Mouse (Mus musculus) stomach, embryonic 15.5 days (tissue): Measurements from ENCODE around the gene Zc2hc1c. TPM values are rescaled to one million over a fixed set of nuclear protein-coding genes. Genes with fewer than 3 reads are reported as not detected.

Source experiments
- ATAC-seq: fragments of 200-750 bp; cut with Nextera tagmentation; 2 replicates; pipeline ENCODE4 v1.8.0; 2017; ENCODE audit warnings: low read depth, moderate number of reproducible peaks, moderate TSS enrichment; ENCODE audit not compliant: insufficient read depth, low FRiP score
- H3K27ac ChIP-seq: fragments of 300-500 bp; sonication (generic); 2 replicates; pipeline ENCODE4 v1.5.1; 2015; ENCODE audit warnings: mild to moderate bottlenecking, inconsistent platforms
- H3K27me3 ChIP-seq: fragments of 300-500 bp; sonication (generic); replicated peaks from 2 replicates; pipeline ENCODE4 v1.6.1; 2015; ENCODE audit warnings: inconsistent platforms
- H3K36me3 ChIP-seq: fragments of 300-500 bp; sonication (generic); 2 replicates; pipeline ENCODE4 v1.6.1; 2015; ENCODE audit warnings: inconsistent platforms
- H3K4me1 ChIP-seq: fragments of 300-500 bp; sonication (generic); 2 replicates; pipeline ENCODE4 v1.6.1; 2015; ENCODE audit warnings: inconsistent platforms
- H3K4me2 ChIP-seq: fragments of 300-500 bp; sonication (generic); 2 replicates; pipeline ENCODE4 v1.6.1; 2015; ENCODE audit warnings: mild to moderate bottlenecking, inconsistent platforms
- H3K4me3 ChIP-seq: fragments of 300-500 bp; sonication (generic); replicated peaks from 2 replicates; pipeline ENCODE4 v1.5.1; 2015; ENCODE audit warnings: inconsistent platforms
- H3K9ac ChIP-seq: fragments of 300-500 bp; sonication (generic); 2 replicates; pipeline ENCODE4 v1.6.1; 2015; ENCODE audit warnings: inconsistent platforms
- H3K9me3 ChIP-seq: fragments of 300-500 bp; sonication (generic); 2 replicates; pipeline ENCODE4 v1.6.1; 2016; ENCODE audit warnings: inconsistent platforms
- WGBS: fragments of 180-500 bp; shearing (Covaris S2); methylation state at CpG from one replicate; pipeline ENCODE4 v1.1.7; 2015; 5-methylcytosine and 5-hydroxymethylcytosine counted together
- microRNA-seq: library from miRNA; unstranded; fragments of <30 nt; microRNA quantifications from one replicate; pipeline ENCODE4, GENCODE M21; 2016
- polyA plus RNA-seq: library from polyadenylated mRNA; unstranded; fragments of >200 nt; fragmentation: Nextera tagmentation; extraction: Ambion mirVana; gene quantifications from 2 replicates; pipeline ENCODE4 v1.2.1, GENCODE M21; 2015

The Zc2hc1c gene
- polyA plus RNA-seq, 1 experiment from 2014 or later: 2.2 TPM

GRCm38 (mm10) chr12:85342310-85342709, 53.9 kb downstream of the Zc2hc1c start:
- no peaks in the 10 kb centered on the region for H3K9me3 ChIP-seq
- 85% methylated on average over 3 of the region's 4 CpGs for WGBS
- no peak overlapping the region for H3K4me2 ChIP-seq
- H3K4me3 ChIP-seq: no peak overlapping the region
- H3K27me3 ChIP-seq: no peaks in the 10 kb centered on the region
- H3K27ac ChIP-seq: no peak overlapping the region
- H3K4me1 ChIP-seq: peaks cover 3% of the 10 kb centered on the region; the same call in 1 of the 2 replicates
- H3K9ac ChIP-seq: no peak overlapping the region
- H3K36me3 ChIP-seq: peaks cover 6% of the 10 kb centered on the region; the same call in 1 of the 2 replicates
- no peak for ATAC-seq

- no peak overlapping the region for H3K4me3 ChIP-seq
- no peaks in the 10 kb centered on the region for H3K27me3 ChIP-seq
- H3K9ac ChIP-seq: no peak overlapping the region
- H3K4me2 ChIP-seq: no peak overlapping the region
- no peaks in the 10 kb centered on the region for H3K9me3 ChIP-seq
- peaks cover 6% of the 10 kb centered on the region; the same call in 1 of the 2 replicates for H3K36me3 ChIP-seq
- H3K4me1 ChIP-seq: peaks cover 3% of the 10 kb centered on the region; the same call in 1 of the 2 replicates
- ATAC-seq: no peak
- H3K27ac ChIP-seq: no peak overlapping the region
- WGBS: 48% methylated on average over 7 of the region's 7 CpGs
Observed at GRCm38 (mm10) chr12:85344252-85344651, 55.9 kb downstream of the Zc2hc1c start.

GRCm38 (mm10) chr12:85345559-85345958, 57.2 kb downstream of the Zc2hc1c start:
- 0 out of 2 replicates have a peak overlapping the region, but pooled peaks have one; percentile 31 for H3K27ac ChIP-seq
- H3K4me3 ChIP-seq: no peak overlapping the region
- H3K9me3 ChIP-seq: no peaks in the 10 kb centered on the region
- 86% methylated on average over 6 of the region's 6 CpGs for WGBS
- no peak overlapping the region for H3K9ac ChIP-seq
- H3K36me3 ChIP-seq: peaks cover 6% of the 10 kb centered on the region; the same call in 1 of the 2 replicates
- ATAC-seq: no peak
- H3K27me3 ChIP-seq: no peaks in the 10 kb centered on the region
- no peaks in the 10 kb centered on the region for H3K4me1 ChIP-seq
- no peak overlapping the region for H3K4me2 ChIP-seq

- no peak overlapping the region for H3K4me2 ChIP-seq
- no peak overlapping the region for H3K4me3 ChIP-seq
- H3K4me1 ChIP-seq: no peaks in the 10 kb centered on the region
- no peaks in the 10 kb centered on the region for H3K9me3 ChIP-seq
- H3K27me3 ChIP-seq: no peaks in the 10 kb centered on the region
- H3K36me3 ChIP-seq: peaks cover 6% of the 10 kb centered on the region; the same call in 1 of the 2 replicates
- no peak overlapping the region for H3K27ac ChIP-seq
- ATAC-seq: no peak
- no peak overlapping the region for H3K9ac ChIP-seq
- 46% methylated on average over 3 of the region's 3 CpGs for WGBS
Observed at GRCm38 (mm10) chr12:85346374-85346773, 58.0 kb downstream of the Zc2hc1c start.

GRCm38 (mm10) chr12:85347196-85347595, 58.8 kb downstream of the Zc2hc1c start:
- Histone ChIP-seq H3K27me3 (no peaks in the 10 kb centered on the region), H3K27ac (no peak overlapping the region), H3K4me2 (no peak overlapping the region), H3K9me3 (no peaks in the 10 kb centered on the region), H3K36me3 (peaks cover 6% of the 10 kb centered on the region; the same call in 1 of the 2 replicates), H3K9ac (no peak overlapping the region), H3K4me1 (no peaks in the 10 kb centered on the region), H3K4me3 (no peak overlapping the region)
- no peak for ATAC-seq
- WGBS: 75% methylated on average over 3 of the region's 3 CpGs

DNA sequence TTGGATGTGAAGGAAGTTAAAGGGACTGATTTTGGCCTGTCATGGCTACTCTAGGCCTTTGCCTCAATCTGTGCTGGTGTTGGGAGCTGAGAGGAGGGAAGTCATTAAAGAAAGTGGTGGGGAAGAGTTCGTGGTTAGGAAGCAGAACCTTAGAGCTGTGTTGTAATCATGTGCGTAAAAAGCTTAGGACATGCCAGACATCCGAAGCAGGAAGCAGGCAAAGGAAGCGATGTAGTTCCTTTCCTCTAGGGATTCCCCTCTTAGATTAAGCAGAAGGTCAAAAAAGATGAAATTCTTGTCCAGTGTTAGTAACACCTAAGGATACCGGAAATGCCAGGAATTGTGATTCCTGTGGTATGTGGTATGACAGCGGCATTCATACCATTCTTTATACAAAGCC, 59.9 kb downstream of the Zc2hc1c start:
- no peak overlapping the region for H3K4me2 ChIP-seq
- no peak for ATAC-seq
- no peak overlapping the region for H3K27ac ChIP-seq
- H3K4me3 ChIP-seq: no peak overlapping the region
- 80% methylated on average over 6 of the region's 6 CpGs for WGBS
- no peaks in the 10 kb centered on the region for H3K27me3 ChIP-seq
- H3K9ac ChIP-seq: no peak overlapping the region
- H3K9me3 ChIP-seq: no peaks in the 10 kb centered on the region
- no peaks in the 10 kb centered on the region for H3K4me1 ChIP-seq
- H3K36me3 ChIP-seq: peaks cover 12% of the 10 kb centered on the region; the same call in 1 of the 2 replicates

Small RNA genes lying within 50 kb of the gene (microRNA-seq; reads per million reads assigned to microRNA genes)
- gene Mir6938: not detected

Other genes starting within 250 kb of the Zc2hc1c start
- gene Prox2, start 177.8 kb upstream of the Zc2hc1c start, polyA plus RNA-seq: 2.9 and 3.0 TPM in 2 replicates
- gene Dlst, start 177.8 kb upstream of the Zc2hc1c start, polyA plus RNA-seq: 102 and 106 TPM in 2 replicates
- 1.7 and 1.8 TPM in 2 replicates for gene Rps6kl1, start 137.3 kb upstream of the Zc2hc1c start, polyA plus RNA-seq
- 14.7 and 16.0 TPM in 2 replicates for gene Pgf, start 110.8 kb upstream of the Zc2hc1c start, polyA plus RNA-seq
- gene Eif2b2, start 69.1 kb upstream of the Zc2hc1c start, polyA plus RNA-seq: 76.7 and 78.1 TPM in 2 replicates
- gene Mlh3, start 18.0 kb upstream of the Zc2hc1c start, polyA plus RNA-seq: 6.8 and 7.1 TPM in 2 replicates
- gene Acyp1, start 153 bp upstream of the Zc2hc1c start, polyA plus RNA-seq: 52.6 and 55.6 TPM in 2 replicates
- gene Nek9, start 50.8 kb downstream of the Zc2hc1c start, polyA plus RNA-seq: 16.2 and 18.8 TPM in 2 replicates
- gene Tmed10, start 86.3 kb downstream of the Zc2hc1c start, polyA plus RNA-seq: 359 and 399 TPM in 2 replicates
- gene Fos, start 185.3 kb downstream of the Zc2hc1c start, polyA plus RNA-seq: 10.5 and 16.4 TPM in 2 replicates